In genomic region chr8:71437041-71437440, GRCm38 (mm10) we compare ENCODE assay signal across 21 mouse cellular contexts. TPM values are rescaled to one million over a fixed set of nuclear protein-coding genes. Genes with fewer than 3 reads are reported as not detected.
DNase-seq lines count a peak whose midpoint lies in the region; ATAC-seq and TF ChIP-seq lines count a peak whose summit lies in the region.
"Had no signal": no experiment of that assay in that cellular context is flagged by ENCODE, and none has a peak within 500 bp of the region (broad histone marks: within the 10 kb centered on the region; RNA-seq: fewer than 3 reads in every experiment).

No protein-coding gene starts in this region.

- H3K27ac ChIP-seq in embryonic facial prominence, embryonic 13.5 days = no peak overlapping the region
- no peak overlapping the region for H3K27ac ChIP-seq in embryonic facial prominence, embryonic 10.5 days (replicated peaks)
- no peak overlapping the region for H3K27ac ChIP-seq in heart, adult 2 months
- no peak overlapping the region for H3K27ac ChIP-seq in MEL (ENCODE audit: control insufficient read depth, low read depth, low read length)

- no peak overlapping the region for H3K4me3 ChIP-seq in embryonic facial prominence, embryonic 13.5 days
- H3K4me3 ChIP-seq in embryonic facial prominence, embryonic 10.5 days = no peak overlapping the region
- no peak overlapping the region for H3K4me3 ChIP-seq in heart, adult 2 months
- no peak overlapping the region for H3K4me3 ChIP-seq in MEL (ENCODE audit: control insufficient read depth in 1 of 2, insufficient read depth in 1 of 2, low read depth in 2 of 2, low read length in 2 of 2)

- peaks cover 2% of the 10 kb centered on the region; the same call in 1 of the 2 replicates for H3K9me3 ChIP-seq in embryonic facial prominence, embryonic 13.5 days
- peaks cover 3% of the 10 kb centered on the region; the same call in 1 of the 2 replicates for H3K9me3 ChIP-seq in embryonic facial prominence, embryonic 10.5 days
- H3K9me3 ChIP-seq in MEL (replicated peaks; ENCODE audit: insufficient read depth, low read length) = no peaks in the 10 kb centered on the region

- DNase-seq in embryonic facial prominence, embryonic 10.5 days (ENCODE audit: low spot score) = no peak
- peak; percentile 63 for DNase-seq in heart, adult 11 months
- DNase-seq in heart, adult 2 months = no peak
- peak; percentile 21 for DNase-seq in MEL (ENCODE audit: low read depth, low spot score)
- DNase-seq: adrenal gland, adult 2 months; adrenal gland, adult 8-10 months; adrenal gland, postnatal 10 days; adrenal gland, postnatal 14 days; adrenal gland, postnatal 25 days; adrenal gland, postnatal 36 days; B cell, adult 2 months; cerebellum, adult 11 months; cerebellum, adult 11-12 months; cerebellum, adult 18-20 months; cerebellum, adult 2 months had no signal

- H3K27me3 ChIP-seq in embryonic facial prominence, embryonic 13.5 days = peaks cover 3% of the 10 kb centered on the region
- H3K27me3 ChIP-seq in embryonic facial prominence, embryonic 10.5 days (replicated peaks; ENCODE audit: low read depth, poor library complexity, severe bottlenecking) = peaks cover 3% of the 10 kb centered on the region
- H3K27me3 ChIP-seq in heart, adult 2 months (ENCODE audit: control insufficient read depth, insufficient read depth, low read length) = no peaks in the 10 kb centered on the region
- peaks cover 0 to 3% of the 10 kb centered on the region in 2 experiments; a peak in 3 of 4 replicates for H3K27me3 ChIP-seq in MEL (ENCODE audit: control insufficient read depth in 1 of 2, insufficient read depth in 2 of 2, low read length in 2 of 2)

- H3K79me2 ChIP-seq in heart, adult 2 months (replicated peaks; ENCODE audit: control insufficient read depth, insufficient read depth, low read length) = no peaks in the 10 kb centered on the region
- H3K79me2 ChIP-seq in MEL (ENCODE audit: control insufficient read depth, insufficient read depth, low read length, poor library complexity) = no peaks in the 10 kb centered on the region

- H3K9ac ChIP-seq in embryonic facial prominence, embryonic 13.5 days = no peak overlapping the region
- H3K9ac ChIP-seq in heart, adult 2 months (ENCODE audit: low read depth, low read length) = no peak overlapping the region
- no peak overlapping the region for H3K9ac ChIP-seq in MEL (ENCODE audit: control insufficient read depth, low read depth, low read length, poor library complexity, severe bottlenecking)

- TF ChIP-seq POLR2A in heart, adult 2 months (IDR thresholded peaks at IDR 0.05; ENCODE audit: insufficient read depth, low read depth, low read length) = no peak
- TF ChIP-seq POLR2A in MEL (IDR thresholded peaks at IDR 0.05; ENCODE audit: control insufficient read depth in 1 of 2, insufficient read depth in 1 of 2, low read depth in 1 of 2, low read length in 2 of 2, poor library complexity in 1 of 2) = no peak

- no peak for TF ChIP-seq RAD21 in MEL (IDR thresholded peaks at IDR 0.05; ENCODE audit: low read depth, low read length)

- no peaks in the 10 kb centered on the region for H3K36me3 ChIP-seq in embryonic facial prominence, embryonic 13.5 days
- no peaks in the 10 kb centered on the region for H3K36me3 ChIP-seq in embryonic facial prominence, embryonic 10.5 days (replicated peaks)
- H3K36me3 ChIP-seq in heart, adult 2 months (ENCODE audit: control insufficient read depth, insufficient read depth, low read length) = no peaks in the 10 kb centered on the region
- H3K36me3 ChIP-seq in MEL (ENCODE audit: control insufficient read depth in 1 of 2, insufficient read depth in 2 of 2, low read length in 2 of 2) = no peaks in the 10 kb centered on the region
- H3K36me3 ChIP-seq: G1E had no signal

- peak; percentile 52; the same call in 1 of the 2 replicates for ATAC-seq in embryonic facial prominence, embryonic 13.5 days (ENCODE audit: insufficient number of reproducible peaks, insufficient read depth, low FRiP score, low TSS enrichment, low read depth)
- no peak for ATAC-seq in megakaryocyte-erythroid progenitor cell, adult 5-6 weeks (replicated peaks; ENCODE audit: low FRiP score, low TSS enrichment, poor library complexity, severe bottlenecking)
- ATAC-seq: activated CD4-positive, CD25-positive, alpha-beta regulatory T cell, adult 4 months; CD4-positive, CD25-positive, alpha-beta regulatory T cell, adult 4 months; Patski had no signal

- 50% methylated on average over 3 of the region's 3 CpGs for WGBS in embryonic facial prominence, embryonic 13.5 days
- 41% methylated on average over 3 of the region's 3 CpGs for WGBS in embryonic facial prominence, embryonic 10.5 days
- WGBS in heart, adult 2 months = 55% methylated on average over 3 of the region's 3 CpGs

- TF ChIP-seq EP300 in heart, adult 2 months (IDR thresholded peaks at IDR 0.05; ENCODE audit: insufficient read depth, low read depth, low read length) = no peak
- no peak for TF ChIP-seq EP300 in MEL (IDR thresholded peaks at IDR 0.05; ENCODE audit: low read depth in 1 of 2, low read length in 2 of 2)

- no peak overlapping the region for H3K4me2 ChIP-seq in embryonic facial prominence, embryonic 13.5 days

- no peak for TF ChIP-seq CTCF in heart, adult 2 months (IDR thresholded peaks at IDR 0.05)
- no peak for TF ChIP-seq CTCF in MEL (IDR thresholded peaks at IDR 0.05 in 2 of 3, conservative IDR thresholded peaks at IDR 0.05 in 1 of 3; ENCODE audit: control insufficient read depth in 1 of 3, insufficient read depth in 1 of 3, low read depth in 2 of 3, low read length in 3 of 3, poor library complexity in 1 of 3, severe bottlenecking in 1 of 3)

- H3K4me1 ChIP-seq in embryonic facial prominence, embryonic 13.5 days = 0 out of 2 replicates have a peak, but pooled peaks cover 2% of the 10 kb centered on the region
- peaks cover 3% of the 10 kb centered on the region; the same call in 1 of the 2 replicates for H3K4me1 ChIP-seq in embryonic facial prominence, embryonic 10.5 days
- no peaks in the 10 kb centered on the region for H3K4me1 ChIP-seq in heart, adult 2 months (ENCODE audit: control insufficient read depth, insufficient read depth, low read length)
- H3K4me1 ChIP-seq in MEL (ENCODE audit: control insufficient read depth in 1 of 2, insufficient read depth in 2 of 2, low read length in 2 of 2) = no peaks in the 10 kb centered on the region

- intact Hi-C loops in heart, adult 2 months (cut with DNase I) = no loop called here

RNA-seq across cellular contexts. Expression of gene Abhd8, which starts 26.4 kb away (rescaled TPM):
- polyA plus RNA-seq in embryonic facial prominence, embryonic 13.5 days (2015; fragmentation: Nextera tagmentation; extraction: Ambion mirVana) = 61.4 and 69.5 TPM in 2 replicates
- polyA plus RNA-seq in embryonic facial prominence, embryonic 10.5 days (2016; fragmentation: Nextera tagmentation; extraction: Ambion mirVana) = 66.4 and 69.4 TPM in 2 replicates
- 10 to 100 TPM; 25.8 to 26.5 TPM for total RNA-seq in heart, adult 2 months (2021)
- polyA plus RNA-seq in heart, adult 2 months (2012; rRNA removed) = 30.4 and 38.3 TPM in 2 replicates
- total RNA-seq in MEL (2012; rRNA removed) = 26.3 and 28.5 TPM in 2 replicates
- polyA plus RNA-seq in MEL (2012; ENCODE audit: insufficient read depth in 1 of 2, insufficient read length in 2 of 2, low read depth in 1 of 2, low replicate concordance in 2 of 2, missing spikeins in 1 of 2) = 10 to 100 TPM in 1 of 2 experiments, not detected in 1; 39.2 TPM
- total RNA-seq in megakaryocyte-erythroid progenitor cell, adult 5-6 weeks (2014; fragmentation: Nextera tagmentation) = 5.3 and 7.1 TPM in 2 replicates
- 4.7 and 6.3 TPM in 2 replicates for total RNA-seq in megakaryocyte-erythroid progenitor cell, adult 5-6 weeks (2017)

RNA-seq across cellular contexts. Expression of gene Mrpl34, which starts 27.7 kb away (rescaled TPM):
- 146 and 148 TPM in 2 replicates for polyA plus RNA-seq in embryonic facial prominence, embryonic 13.5 days (2015; fragmentation: Nextera tagmentation; extraction: Ambion mirVana)
- 223 and 236 TPM in 2 replicates for polyA plus RNA-seq in embryonic facial prominence, embryonic 10.5 days (2016; fragmentation: Nextera tagmentation; extraction: Ambion mirVana)
- total RNA-seq in heart, adult 2 months (2021) = 100 to 1,000 TPM; 120 to 128 TPM
- polyA plus RNA-seq in heart, adult 2 months (2012; rRNA removed) = 81.7 and 153 TPM in 2 replicates
- 123 and 143 TPM in 2 replicates for total RNA-seq in MEL (2012; rRNA removed)
- polyA plus RNA-seq in MEL (2012; ENCODE audit: insufficient read depth in 1 of 2, insufficient read length in 2 of 2, low read depth in 1 of 2, low replicate concordance in 2 of 2, missing spikeins in 1 of 2) = 100 to 1,000 TPM in 1 of 2 experiments, not detected in 1; 196 TPM
- 82.3 and 120 TPM in 2 replicates for total RNA-seq in megakaryocyte-erythroid progenitor cell, adult 5-6 weeks (2014; fragmentation: Nextera tagmentation)
- total RNA-seq in megakaryocyte-erythroid progenitor cell, adult 5-6 weeks (2017) = 46.7 and 63.4 TPM in 2 replicates

RNA-seq across cellular contexts. Expression of gene Ankle1, which starts 31.2 kb away (rescaled TPM):
- polyA plus RNA-seq in embryonic facial prominence, embryonic 13.5 days (2015; fragmentation: Nextera tagmentation; extraction: Ambion mirVana) = 44.4 and 45.0 TPM in 2 replicates
- 35.6 and 38.8 TPM in 2 replicates for polyA plus RNA-seq in embryonic facial prominence, embryonic 10.5 days (2016; fragmentation: Nextera tagmentation; extraction: Ambion mirVana)
- not detected for total RNA-seq in heart, adult 2 months (2021)
- 0.15 and 0.31 TPM in 2 replicates for polyA plus RNA-seq in heart, adult 2 months (2012; rRNA removed)
- total RNA-seq in MEL (2012; rRNA removed) = 17.6 and 18.5 TPM in 2 replicates
- polyA plus RNA-seq in MEL (2012; ENCODE audit: insufficient read depth in 1 of 2, insufficient read length in 2 of 2, low read depth in 1 of 2, low replicate concordance in 2 of 2, missing spikeins in 1 of 2) = 10 to 100 TPM in 1 of 2 experiments, not detected in 1; 21.2 TPM
- total RNA-seq in megakaryocyte-erythroid progenitor cell, adult 5-6 weeks (2014; fragmentation: Nextera tagmentation) = 42.2 and 46.2 TPM in 2 replicates
- total RNA-seq in megakaryocyte-erythroid progenitor cell, adult 5-6 weeks (2017) = 13.3 and 23.5 TPM in 2 replicates

RNA-seq across cellular contexts. Expression of gene Dda1, which starts 32.0 kb away (rescaled TPM):
- 109 and 113 TPM in 2 replicates for polyA plus RNA-seq in embryonic facial prominence, embryonic 13.5 days (2015; fragmentation: Nextera tagmentation; extraction: Ambion mirVana)
- polyA plus RNA-seq in embryonic facial prominence, embryonic 10.5 days (2016; fragmentation: Nextera tagmentation; extraction: Ambion mirVana) = 131 and 134 TPM in 2 replicates
- total RNA-seq in heart, adult 2 months (2021) = 10 to 100 TPM; 30.4 to 31.8 TPM
- 51.8 and 51.9 TPM in 2 replicates for polyA plus RNA-seq in heart, adult 2 months (2012; rRNA removed)
- total RNA-seq in MEL (2012; rRNA removed) = 49.7 and 59.6 TPM in 2 replicates
- polyA plus RNA-seq in MEL (2012; ENCODE audit: insufficient read depth in 1 of 2, insufficient read length in 2 of 2, low read depth in 1 of 2, low replicate concordance in 2 of 2, missing spikeins in 1 of 2) = 100 to 1,000 TPM in 1 of 2 experiments, not detected in 1; 110 TPM
- 31.4 and 47.5 TPM in 2 replicates for total RNA-seq in megakaryocyte-erythroid progenitor cell, adult 5-6 weeks (2014; fragmentation: Nextera tagmentation)
- total RNA-seq in megakaryocyte-erythroid progenitor cell, adult 5-6 weeks (2017) = 13.3 and 19.6 TPM in 2 replicates

RNA-seq across cellular contexts. Expression of gene Babam1, which starts 40.4 kb away (rescaled TPM):
- 88.9 and 104 TPM in 2 replicates for polyA plus RNA-seq in embryonic facial prominence, embryonic 13.5 days (2015; fragmentation: Nextera tagmentation; extraction: Ambion mirVana)
- 109 and 110 TPM in 2 replicates for polyA plus RNA-seq in embryonic facial prominence, embryonic 10.5 days (2016; fragmentation: Nextera tagmentation; extraction: Ambion mirVana)
- 10 to 100 TPM; 62.8 to 70.2 TPM for total RNA-seq in heart, adult 2 months (2021)
- polyA plus RNA-seq in heart, adult 2 months (2012; rRNA removed) = 88.7 and 91.3 TPM in 2 replicates
- 54.5 and 59.6 TPM in 2 replicates for total RNA-seq in MEL (2012; rRNA removed)
- polyA plus RNA-seq in MEL (2012; ENCODE audit: insufficient read depth in 1 of 2, insufficient read length in 2 of 2, low read depth in 1 of 2, low replicate concordance in 2 of 2, missing spikeins in 1 of 2) = 100 to 1,000 TPM in 1 of 2 experiments, not detected in 1; 132 TPM
- total RNA-seq in megakaryocyte-erythroid progenitor cell, adult 5-6 weeks (2014; fragmentation: Nextera tagmentation) = 107 and 130 TPM in 2 replicates
- 73.7 and 90.2 TPM in 2 replicates for total RNA-seq in megakaryocyte-erythroid progenitor cell, adult 5-6 weeks (2017)

Comparison
In these comparisons a context has a peak if more than half of its experiments do, and no peak if none do; other contexts are left out.
1. DNase-seq: peak in heart, adult 11 months (single experiment) and MEL (single experiment); none in embryonic facial prominence, embryonic 10.5 days (single experiment) and heart, adult 2 months (0 of 2).